Mouse (Mus musculus) urinary bladder, postnatal 36 days (tissue): ENCODE measurements around the gene Smoc1.
A peak's percentile ranks its signal among the peaks of the same experiment; 100 is the strongest.

ENCODE experiments used
- DNase-seq, 2 experiments: peaks; one replicate each; pipeline ENCODE4 v3.0.0; 2022; ENCODE audit warnings: low spot score in 2 of 2, mixed read lengths in 1 of 2

Gene Smoc1

GRCm38 (mm10) chr12:81024993-81025392 lies 1.6 kb upstream of the Smoc1 start:
- no peak for DNase-seq

DNA sequence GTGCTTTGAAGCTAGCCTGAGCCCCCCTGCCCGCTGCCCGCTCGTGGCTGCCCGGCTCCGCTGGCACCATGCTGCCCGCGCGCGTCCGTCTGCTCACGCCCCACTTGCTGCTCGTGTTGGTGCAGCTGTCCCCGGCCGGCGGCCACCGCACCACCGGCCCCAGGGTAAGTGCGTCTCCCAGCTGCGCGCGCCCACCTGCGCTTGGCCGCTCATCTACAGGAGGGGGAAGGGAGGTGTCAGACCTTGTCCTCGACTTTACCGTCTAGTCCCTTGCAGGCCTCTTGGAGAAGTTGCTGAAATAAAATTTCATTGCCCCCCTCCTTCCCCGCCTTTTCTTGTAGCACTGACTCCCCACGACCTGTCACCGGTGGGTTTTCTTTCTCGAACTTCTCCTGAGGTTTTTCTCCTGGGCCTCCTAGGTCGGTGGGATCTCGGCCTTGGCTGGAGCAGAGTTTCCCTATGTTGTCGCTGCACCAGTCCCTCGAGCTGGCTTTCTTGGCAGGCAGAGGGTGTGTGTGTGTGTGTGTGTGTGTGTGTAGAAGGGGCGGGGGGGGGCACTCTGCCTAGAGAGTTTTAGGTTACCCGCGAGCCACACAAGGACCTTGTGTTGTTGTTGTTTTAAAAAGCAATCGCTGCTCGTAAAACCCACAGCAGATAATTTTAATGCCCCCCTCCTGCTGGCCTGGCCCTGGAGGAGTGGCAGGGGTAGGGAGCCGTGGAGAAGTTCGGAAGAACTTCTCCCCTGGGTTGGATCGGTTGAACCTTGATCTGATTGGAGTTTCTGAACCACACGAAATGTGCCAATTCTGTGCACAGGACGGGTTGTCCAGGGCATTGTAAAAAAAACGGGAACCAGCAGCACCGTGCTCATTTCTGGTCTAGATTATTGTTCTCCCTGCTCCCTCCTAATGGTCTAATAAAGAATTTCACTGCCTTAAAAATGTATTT lies 661 bp downstream of the Smoc1 start:
- DNase-seq = peak in 1 of 2 experiments; percentile 11

- DNase-seq = no peak
Observed at GRCm38 (mm10) chr12:81028291-81028920, 1.8 kb downstream of the Smoc1 start.

GRCm38 (mm10) chr12:81029731-81030130 lies 3.1 kb downstream of the Smoc1 start:
- no peak for DNase-seq

DNA sequence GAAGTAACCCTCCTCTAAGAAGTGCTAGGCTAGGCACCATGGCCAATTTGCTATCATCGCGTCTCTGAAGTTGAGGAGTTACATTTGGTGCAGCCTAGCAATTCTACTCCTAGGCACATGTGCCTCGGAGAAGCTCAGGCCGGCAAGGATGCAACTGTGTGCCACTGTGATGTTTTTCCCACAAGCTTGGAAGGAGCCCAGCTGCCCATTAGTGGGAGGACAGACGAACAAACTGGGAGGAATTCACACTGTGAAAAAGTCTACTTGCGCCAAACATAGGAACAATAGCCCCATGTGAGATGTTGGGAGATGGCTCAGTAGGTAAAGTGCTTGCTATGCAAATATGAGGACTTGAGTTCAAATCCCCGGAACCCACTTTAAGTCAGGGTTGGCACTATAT lies 5.0 kb downstream of the Smoc1 start:
- DNase-seq = no peak

DNA sequence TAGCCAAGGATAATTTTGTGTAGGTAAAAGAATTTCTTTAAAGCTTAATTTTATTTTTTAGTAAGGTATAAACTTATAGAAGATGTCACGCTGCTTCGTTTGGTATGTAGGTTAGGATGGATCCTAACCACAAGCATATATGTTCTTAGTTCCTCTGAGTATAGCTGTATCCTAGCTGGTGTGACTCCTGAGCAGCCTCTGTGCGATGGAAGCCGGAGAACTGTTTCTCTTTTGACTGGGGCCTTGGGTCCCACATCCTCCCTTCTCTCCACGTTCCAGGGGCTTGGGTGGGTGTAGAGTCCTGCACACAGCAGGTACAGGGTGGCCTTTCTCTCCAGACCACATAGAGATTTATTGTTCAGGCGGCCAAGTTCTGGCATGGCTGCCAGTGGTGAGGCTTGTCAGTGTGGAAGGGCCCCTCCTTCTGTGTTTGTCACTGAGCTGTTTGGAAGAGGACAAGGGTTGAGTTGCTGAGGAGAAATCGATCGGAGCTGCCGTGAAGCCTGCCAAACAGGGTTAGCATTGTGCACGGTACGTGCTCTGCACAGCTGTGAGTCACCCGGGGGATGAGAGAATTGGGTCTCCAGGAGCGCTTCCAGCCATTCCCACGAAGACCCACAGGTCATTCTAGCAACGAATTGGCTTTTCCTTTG lies 6.9 kb downstream of the Smoc1 start:
- DNase-seq = peak; percentile 14 to 40

- DNase-seq = peak in 1 of 2 experiments; percentile 14
Observed at GRCm38 (mm10) chr12:81034042-81034417, 7.4 kb downstream of the Smoc1 start.

DNA sequence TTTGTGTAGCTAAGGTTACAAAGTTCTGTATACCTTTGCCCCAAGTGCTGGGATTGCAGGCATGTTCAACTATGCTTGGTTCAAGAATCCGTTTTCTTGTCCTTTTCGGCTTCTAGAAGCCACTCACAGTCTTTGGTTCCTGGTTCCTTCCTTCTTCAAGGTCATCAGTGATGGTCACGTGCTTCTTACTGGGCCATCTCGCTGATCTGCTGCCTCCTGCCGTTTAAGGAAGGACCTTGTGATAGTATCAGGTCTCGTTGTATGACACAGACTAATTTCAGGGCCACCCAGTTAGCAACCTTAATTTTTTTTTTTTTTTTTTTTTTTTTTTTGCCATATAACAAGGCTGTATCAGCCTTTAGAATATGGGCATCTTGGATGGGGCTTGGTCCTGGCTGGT lies 9.2 kb downstream of the Smoc1 start:
- DNase-seq = no peak

- no peak for DNase-seq
Observed at GRCm38 (mm10) chr12:81043616-81044015, 17.0 kb downstream of the Smoc1 start.

GRCm38 (mm10) chr12:81046926-81047325 lies 20.3 kb downstream of the Smoc1 start:
- DNase-seq = no peak

- no peak for DNase-seq
Observed at GRCm38 (mm10) chr12:81049661-81050060, 23.1 kb downstream of the Smoc1 start.

GRCm38 (mm10) chr12:81055000-81055705 lies 28.5 kb downstream of the Smoc1 start:
- no peak for DNase-seq

- DNase-seq = no peak
Observed at GRCm38 (mm10) chr12:81055811-81056210, 29.2 kb downstream of the Smoc1 start.

GRCm38 (mm10) chr12:81057619-81058018 lies 31.0 kb downstream of the Smoc1 start:
- no peak for DNase-seq

DNA sequence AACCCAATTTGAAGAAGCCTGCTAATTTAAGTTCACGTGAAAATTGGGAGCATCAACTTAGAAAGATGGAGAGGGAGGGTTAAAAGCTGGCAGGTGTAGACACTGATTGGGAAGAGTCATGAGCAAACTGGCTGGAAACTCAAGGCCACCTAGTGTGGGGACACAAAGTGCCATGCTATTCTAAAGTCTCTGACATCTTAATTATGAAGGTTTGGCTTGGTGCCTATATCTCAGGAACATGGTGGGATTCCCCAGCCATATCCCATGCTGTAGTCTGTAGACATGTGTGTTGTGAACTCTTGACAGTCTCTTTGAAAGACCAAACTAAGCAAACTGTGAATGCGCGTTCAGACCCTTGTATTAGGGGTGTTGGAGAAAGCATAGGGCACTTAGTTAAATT lies 32.0 kb downstream of the Smoc1 start:
- no peak for DNase-seq

GRCm38 (mm10) chr12:81061831-81062361 lies 35.3 kb downstream of the Smoc1 start:
- DNase-seq = no peak

DNA sequence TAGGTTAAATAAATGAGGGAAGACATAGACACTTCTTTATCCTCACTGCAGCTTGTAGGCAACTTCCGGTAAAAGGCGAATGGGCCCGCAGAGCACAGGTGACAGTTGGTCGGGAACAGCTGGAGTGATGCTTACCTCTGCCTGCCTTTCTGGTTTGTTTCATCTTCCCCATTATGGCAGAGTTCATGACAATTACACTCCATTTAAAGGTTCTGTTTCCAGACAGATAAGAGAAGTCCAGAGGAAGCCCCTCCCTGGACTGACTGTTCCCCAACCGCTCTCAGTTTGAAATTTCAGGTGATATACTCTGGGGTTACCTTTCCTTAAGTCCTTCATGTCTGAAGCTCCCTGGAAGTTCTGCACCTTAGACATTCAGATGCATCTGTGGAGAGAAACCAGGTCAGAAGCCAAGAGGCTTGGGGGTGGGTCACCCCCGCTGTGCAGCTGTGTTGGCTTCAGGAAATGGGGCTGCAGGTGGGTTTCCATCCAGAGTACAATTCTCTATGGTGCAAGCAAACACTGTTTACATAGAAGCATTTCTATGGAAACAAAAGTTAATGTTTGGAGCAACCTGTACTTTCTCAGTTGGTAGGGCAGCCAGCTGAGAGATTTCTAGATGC lies 36.8 kb downstream of the Smoc1 start:
- DNase-seq = no peak

DNA sequence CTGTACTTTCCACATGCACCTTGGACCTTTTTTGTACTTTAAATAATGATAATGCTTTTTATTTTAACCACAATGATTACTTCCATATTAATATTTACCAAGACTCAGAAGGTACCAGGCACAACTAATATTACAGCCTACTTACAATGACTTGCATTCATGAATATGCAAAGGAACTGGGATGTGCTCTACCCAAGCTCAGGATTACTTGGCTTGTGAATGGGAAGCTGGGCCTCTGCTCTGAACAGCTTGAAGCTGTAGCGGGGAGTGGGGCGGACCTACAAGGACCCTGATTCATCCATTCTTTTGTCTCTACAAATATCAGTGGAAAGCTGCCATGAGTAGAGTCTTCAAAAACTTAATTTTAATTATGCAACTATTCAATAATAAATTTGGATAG lies 47.5 kb downstream of the Smoc1 start:
- DNase-seq = no peak

DNA sequence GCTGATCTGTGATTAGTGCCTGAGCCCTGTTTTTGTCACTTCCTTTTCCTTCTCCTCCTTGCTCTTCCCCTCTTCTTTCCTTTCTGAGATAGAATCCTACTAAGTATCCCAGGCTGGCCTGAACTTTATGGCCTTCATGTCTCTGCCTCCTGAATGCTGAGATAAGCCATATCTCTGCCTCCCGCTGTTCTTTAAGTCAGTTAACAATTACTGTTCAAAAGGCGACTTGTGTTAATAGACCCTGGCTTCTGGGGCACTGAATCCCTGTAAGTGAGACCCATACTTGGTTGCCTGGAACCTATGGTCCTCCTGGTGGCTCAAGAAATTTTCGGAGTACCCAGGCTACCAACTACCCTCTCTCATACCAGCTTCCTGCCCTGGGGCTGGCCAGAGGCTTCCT lies 48.3 kb downstream of the Smoc1 start:
- DNase-seq = no peak

DNA sequence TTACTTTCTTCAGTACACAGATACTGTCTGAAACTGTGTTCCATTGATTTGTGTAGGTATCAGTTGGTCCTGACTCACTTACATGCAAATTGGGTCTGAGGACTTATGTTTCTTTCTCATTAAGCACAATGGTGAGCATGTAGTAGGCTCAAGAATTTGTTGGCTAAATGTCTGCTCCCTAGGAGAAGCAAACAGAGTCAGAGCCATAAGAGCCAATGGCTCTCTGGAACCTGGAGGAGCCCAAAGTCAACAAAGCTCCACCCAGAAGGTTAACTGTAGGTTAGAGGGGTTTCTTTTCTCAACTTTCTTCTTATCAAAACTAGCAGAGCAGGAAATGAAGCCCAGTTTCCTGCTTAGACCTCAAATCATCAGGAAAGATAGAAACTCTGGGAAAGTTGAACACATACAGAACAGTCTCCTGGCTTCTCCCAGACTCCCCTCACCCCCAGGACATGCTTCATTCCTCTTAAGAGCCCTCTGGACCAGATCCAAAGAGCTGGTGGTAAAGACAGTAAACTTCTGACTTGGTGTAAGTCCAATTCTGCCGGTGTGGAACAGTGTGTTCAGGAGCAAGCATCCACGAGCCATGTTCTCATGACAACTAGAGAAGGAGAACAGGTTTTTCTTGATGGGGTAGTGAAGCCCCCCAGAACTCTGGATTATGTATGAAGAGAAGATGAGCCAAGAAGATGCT lies 51.5 kb downstream of the Smoc1 start:
- DNase-seq = no peak

GRCm38 (mm10) chr12:81080345-81080744 lies 53.7 kb downstream of the Smoc1 start:
- no peak for DNase-seq
